Mouse (Mus musculus) adrenal gland, adult 8-10 months (tissue): ENCODE measurements around the gene Ssbp2. TPM values are rescaled to one million over a fixed set of nuclear protein-coding genes. Genes with fewer than 3 reads are reported as not detected.

ENCODE experiments used
- DNase-seq: peaks from one replicate; pipeline ENCODE4 v3.0.0; 2022
- total RNA-seq, 4 experiments: library from RNA; stranded (reverse); gene quantifications; 2 replicates each; pipeline ENCODE4 v1.2.4; 2022

Ssbp2 gene
- total RNA-seq, 4 experiments from 2014 or later: 21.7 to 45.1 (median 30.5) TPM

GRCm38 (mm10) chr13:91636814-91637213 is 176.7 kb downstream of the Ssbp2 start:
- peak; percentile 36 for DNase-seq

GRCm38 (mm10) chr13:91638836-91639235 is 178.8 kb downstream of the Ssbp2 start:
- DNase-seq: no peak

- no peak for DNase-seq
Measured at GRCm38 (mm10) chr13:91640219-91640618, 180.1 kb downstream of the Ssbp2 start.

DNA sequence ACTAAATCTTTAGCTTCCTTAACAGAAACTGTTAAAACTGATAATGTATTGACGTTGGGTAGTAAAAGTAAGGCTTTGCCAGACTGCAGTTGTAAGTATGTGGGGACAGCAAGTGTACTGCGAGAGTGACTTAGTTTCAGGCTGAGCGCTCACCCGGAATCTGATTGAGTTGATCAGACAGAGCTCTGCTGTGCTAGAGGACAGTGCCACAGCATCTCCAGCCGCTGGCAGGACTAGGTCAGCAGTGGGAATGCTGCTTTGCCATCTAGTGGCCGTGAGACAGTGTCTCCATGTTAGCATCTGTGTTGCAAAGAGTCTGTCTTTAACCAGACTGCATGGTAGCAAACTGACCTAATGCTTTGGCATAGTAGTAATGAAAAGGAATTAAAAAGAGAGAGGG is 188.2 kb downstream of the Ssbp2 start:
- no peak for DNase-seq

- no peak for DNase-seq
Measured at GRCm38 (mm10) chr13:91649926-91650325, 189.8 kb downstream of the Ssbp2 start.

GRCm38 (mm10) chr13:91661068-91661795 is 201.1 kb downstream of the Ssbp2 start:
- no peak for DNase-seq

- DNase-seq: no peak
Measured at GRCm38 (mm10) chr13:91662751-91663150, 202.7 kb downstream of the Ssbp2 start.

DNA sequence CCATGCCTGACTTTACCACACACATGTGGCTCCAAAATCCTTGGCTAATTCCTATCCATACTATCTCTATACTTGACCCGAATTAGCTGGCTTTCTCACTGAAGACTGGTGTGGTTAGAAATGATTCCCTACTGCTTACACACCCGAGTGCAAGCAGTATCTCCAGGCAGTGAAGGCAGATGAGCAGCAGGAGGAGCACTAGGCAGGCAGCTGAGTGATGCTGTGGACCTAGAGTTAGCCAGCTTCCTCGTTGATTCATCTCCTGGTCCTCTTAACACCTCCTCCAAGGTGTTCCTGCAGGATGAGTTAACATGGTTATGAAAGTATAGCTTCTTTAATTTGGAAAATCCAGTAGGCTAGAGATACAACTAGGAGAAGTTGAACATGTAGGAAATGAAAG is 213.2 kb downstream of the Ssbp2 start:
- DNase-seq: no peak

- no peak for DNase-seq
Measured at GRCm38 (mm10) chr13:91680764-91681437, 220.8 kb downstream of the Ssbp2 start.

GRCm38 (mm10) chr13:91681474-91681873 is 221.4 kb downstream of the Ssbp2 start:
- DNase-seq: no peak

DNA sequence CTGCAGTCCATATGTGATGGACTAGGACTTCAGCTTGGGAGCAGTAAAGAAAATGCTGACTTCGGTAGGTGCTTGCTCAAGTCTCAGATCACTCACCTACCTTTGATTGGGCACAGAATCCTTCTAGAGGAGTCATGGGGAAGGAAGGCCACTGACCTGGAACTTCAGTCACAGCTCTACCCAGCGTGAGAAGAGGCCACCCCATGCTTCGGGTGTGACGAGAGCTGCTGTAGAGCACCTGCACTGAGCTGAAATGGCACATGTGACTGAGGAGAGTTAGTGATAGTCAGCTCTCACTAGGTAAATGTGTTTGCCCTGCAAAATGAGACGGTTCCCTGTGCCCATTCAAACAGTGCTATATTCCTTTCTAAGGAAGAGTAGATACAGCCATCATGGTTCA is 230.0 kb downstream of the Ssbp2 start:
- no peak for DNase-seq

DNA sequence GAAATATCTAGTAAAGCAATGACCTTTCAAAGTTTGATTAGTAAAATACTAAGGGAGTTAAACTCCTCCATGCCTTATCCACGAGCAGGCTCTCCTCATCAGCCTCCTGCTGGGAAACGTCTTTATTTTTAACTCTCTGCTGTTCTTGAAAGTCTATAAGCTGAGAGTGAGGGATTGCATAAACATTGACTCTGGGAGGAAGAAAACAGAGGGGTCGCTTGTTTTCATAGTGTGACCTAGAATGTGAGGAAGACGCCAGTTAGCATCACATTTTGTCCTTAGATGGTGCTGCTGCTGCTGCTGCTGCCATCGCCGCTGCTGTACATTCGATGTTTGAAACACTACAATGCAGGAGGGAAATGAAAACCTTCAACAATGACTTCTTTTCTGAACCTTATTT is 233.5 kb downstream of the Ssbp2 start:
- no peak for DNase-seq

GRCm38 (mm10) chr13:91695406-91695805 is 235.3 kb downstream of the Ssbp2 start:
- no peak for DNase-seq

DNA sequence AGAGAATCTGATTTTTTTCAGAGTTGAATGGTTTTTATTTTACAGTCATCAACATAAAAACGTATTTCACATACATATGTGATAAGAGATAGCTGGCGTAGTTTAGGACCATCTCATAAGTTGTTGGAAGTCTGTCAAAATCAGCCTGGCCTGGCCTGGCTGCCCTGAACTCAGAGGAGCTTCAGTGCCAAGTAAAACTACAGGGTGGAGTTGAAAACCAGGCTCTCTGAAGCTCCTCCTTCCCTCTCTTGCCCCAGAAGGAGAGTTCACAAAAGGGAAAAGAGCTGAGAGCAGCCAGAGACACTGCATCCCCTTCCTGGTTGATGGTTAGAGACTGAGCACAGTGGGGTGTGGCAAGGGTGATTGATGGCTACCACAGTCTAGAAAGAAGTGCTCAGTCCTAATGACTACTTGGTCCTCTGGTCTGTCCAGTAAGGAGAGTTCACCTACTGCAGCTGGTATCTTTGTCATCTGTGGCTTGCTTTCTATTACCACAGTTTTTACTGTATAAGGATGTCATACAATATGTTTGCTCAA is 236.1 kb downstream of the Ssbp2 start:
- DNase-seq: no peak

DNA sequence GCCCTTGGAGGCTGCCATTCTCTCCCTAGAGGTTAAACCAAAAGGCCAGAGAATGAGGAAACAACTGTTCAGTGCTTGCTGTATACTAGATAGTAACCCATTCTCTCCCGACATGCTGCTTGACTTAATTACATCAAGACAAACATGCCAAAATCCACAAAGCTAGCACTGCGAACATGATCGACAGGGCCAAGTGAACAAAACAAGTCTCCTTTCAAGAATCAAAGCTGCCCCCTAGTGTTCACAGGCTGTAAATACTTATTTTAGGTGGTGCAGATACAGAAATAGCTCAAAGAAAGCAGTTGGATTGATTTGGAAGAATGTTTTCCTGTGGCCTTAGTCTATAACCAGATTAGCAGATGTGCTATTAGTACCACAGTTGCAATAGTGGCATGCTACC is 236.9 kb downstream of the Ssbp2 start:
- no peak for DNase-seq

- DNase-seq: no peak
Measured at GRCm38 (mm10) chr13:91702337-91702736, 242.3 kb downstream of the Ssbp2 start.

GRCm38 (mm10) chr13:91719487-91719886 is 259.4 kb downstream of the Ssbp2 start:
- DNase-seq: no peak

DNA sequence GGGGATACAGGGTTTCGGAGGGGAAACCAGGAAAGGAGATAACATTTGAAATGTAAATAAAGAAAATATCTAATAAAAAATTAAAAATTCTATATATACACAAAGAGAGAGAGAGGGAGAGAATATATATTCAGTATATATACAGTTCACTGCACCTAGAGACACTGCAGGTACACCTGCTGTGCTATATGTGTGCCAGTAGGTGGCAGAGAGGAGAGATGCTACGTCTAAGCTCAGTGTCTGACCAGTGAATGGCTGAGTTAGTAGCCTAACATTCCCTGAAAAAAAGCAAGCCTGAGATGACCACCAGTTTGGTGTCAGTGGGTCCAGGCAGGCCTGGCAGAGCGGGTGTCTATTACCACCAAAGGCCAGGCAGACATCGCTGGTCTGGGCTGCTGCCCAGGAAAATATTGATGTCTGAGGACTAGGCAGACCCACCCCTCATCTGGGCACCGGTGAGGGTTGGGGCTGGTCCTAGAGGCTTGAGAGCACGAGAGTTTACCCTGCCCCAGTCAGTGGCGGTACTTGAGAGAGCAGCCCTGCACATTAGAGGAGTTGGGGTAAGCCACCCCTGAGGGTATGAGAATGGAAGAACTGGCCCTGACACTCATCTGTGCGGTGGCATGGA is 263.1 kb downstream of the Ssbp2 start:
- DNase-seq: no peak

GRCm38 (mm10) chr13:91723736-91724119 is 263.6 kb downstream of the Ssbp2 start:
- DNase-seq: no peak

- DNase-seq: no peak
Measured at GRCm38 (mm10) chr13:91724211-91724610, 264.1 kb downstream of the Ssbp2 start.

DNA sequence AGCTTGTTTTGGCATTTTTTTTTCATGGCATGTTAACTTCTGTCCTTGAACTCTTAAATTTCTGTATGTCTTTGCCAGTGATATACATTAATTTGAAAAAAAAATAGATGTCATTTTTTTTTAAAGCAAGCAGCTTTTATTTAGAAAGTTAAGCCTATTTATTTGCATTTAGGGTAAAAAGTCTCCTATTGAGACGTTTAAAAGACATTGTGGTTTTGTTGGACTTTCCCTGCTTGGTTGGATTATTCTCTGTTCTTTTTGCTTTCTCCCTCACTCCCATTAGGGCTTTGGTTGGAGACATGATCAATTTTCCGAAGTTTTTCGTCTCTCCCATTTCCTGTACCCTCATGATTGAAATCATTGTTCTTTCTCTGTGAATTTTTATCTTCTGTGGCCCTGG is 265.0 kb downstream of the Ssbp2 start:
- DNase-seq: no peak

DNA sequence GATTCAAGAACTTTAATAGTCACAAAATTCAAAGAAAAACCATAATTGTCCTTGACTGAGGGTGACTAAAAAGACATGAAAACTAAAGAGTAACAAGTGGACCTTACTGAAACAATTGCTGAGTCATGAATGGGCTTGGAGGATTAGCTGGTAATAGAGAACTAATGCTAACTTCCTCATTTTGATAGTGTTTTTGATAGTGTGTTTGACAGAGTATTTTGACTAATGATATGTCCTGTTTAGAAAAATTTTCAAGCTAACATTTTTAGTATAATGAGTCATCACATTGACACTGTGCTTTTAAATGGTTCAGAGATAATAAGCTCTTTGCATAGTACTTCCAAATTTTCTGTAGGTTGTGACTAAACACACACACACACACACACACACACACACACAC is 267.8 kb downstream of the Ssbp2 start:
- DNase-seq: no peak

- no peak for DNase-seq
Measured at GRCm38 (mm10) chr13:91737191-91737590, 277.1 kb downstream of the Ssbp2 start.

- no peak for DNase-seq
Measured at GRCm38 (mm10) chr13:91740851-91741250, 280.8 kb downstream of the Ssbp2 start.
